Mouse (Mus musculus): ENCODE data around the gene Ofcc1. TPM values are rescaled to one million over a fixed set of nuclear protein-coding genes. Genes with fewer than 3 reads are reported as not detected.

The Ofcc1 gene
- polyA plus RNA-seq (2015; fragmentation: Nextera tagmentation; extraction: Ambion mirVana) = not detected in 2 replicates

DNA sequence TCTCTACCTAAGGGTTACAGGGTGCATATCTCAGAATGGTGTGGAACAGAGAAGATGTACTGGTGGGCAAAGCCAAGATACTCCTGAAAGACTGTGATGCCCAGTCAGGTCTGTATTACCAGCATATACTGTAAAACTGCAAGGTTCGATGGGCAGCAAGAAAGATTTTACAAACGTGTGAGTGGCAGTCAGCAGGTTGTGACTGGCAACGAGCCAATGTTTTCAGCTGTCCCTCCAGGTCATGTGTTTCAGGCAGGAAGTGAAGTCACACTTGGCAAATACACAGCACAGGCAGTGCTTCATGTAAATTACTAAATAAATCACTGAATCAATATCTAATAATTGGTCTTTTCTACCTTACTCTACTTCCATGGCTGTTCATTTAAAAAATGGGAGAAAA lies at the start of gene Ofcc1:
Ofcc1 (minus strand) TSS at position 163 of the 400 bp plus-strand sequence.
- Histone ChIP-seq H3K27me3 (ENCODE audit: insufficient read depth, low read length) (no peaks in the 10 kb centered on the region), H3K4me2 (ENCODE audit: low read length) (no peak within 1 kb of the TSS), H3K9me3 (replicated peaks; ENCODE audit: low read length) (no peaks in the 10 kb centered on the region), H3K36me3 (ENCODE audit: insufficient read depth, low read length) (no peaks in the 10 kb centered on the region), H3K9ac (ENCODE audit: low read depth, low read length) (no peak within 1 kb of the TSS), H3K4me3 (replicated peaks; ENCODE audit: low read depth, low read length) (no peak within 1 kb of the TSS), H3K27ac (no peak within 1 kb of the TSS), H3K4me1 (replicated peaks; ENCODE audit: insufficient read depth, low read length) (no peaks in the 10 kb centered on the region)
- no peak for TF ChIP-seq CTCF (IDR thresholded peaks at IDR 0.05; ENCODE audit: low read depth)
- WGBS = 37% methylated on average over 3 of the region's 3 CpGs
- peak; percentile 27 for DNase-seq (ENCODE audit: low spot score)
- no peak for ATAC-seq (replicated peaks; ENCODE audit: low FRiP score, low read depth)

DNA sequence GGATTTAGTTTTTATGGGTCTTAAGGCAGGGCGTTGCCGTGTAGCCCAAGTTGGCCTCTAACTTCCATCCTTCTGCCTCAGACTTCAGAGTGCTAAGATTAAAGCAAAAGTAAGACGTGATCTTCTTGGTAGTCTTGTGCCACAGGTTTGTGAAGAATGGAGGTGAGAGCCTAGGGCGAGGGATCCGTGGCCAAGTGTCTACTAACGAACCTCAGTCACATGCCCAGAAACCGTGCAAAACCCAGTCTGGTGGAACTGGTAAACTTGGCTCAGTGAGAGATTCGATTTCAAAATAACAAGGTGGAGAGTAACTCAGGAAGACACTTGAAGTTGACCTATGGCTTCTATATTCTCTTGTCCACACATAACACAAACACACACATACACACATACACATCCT lies 28.9 kb upstream of the Ofcc1 start:
- Histone ChIP-seq H3K4me1 (replicated peaks; ENCODE audit: insufficient read depth, low read length) (no peaks in the 10 kb centered on the region), H3K4me3 (replicated peaks; ENCODE audit: low read depth, low read length) (no peak overlapping the region), H3K27me3 (ENCODE audit: insufficient read depth, low read length) (no peaks in the 10 kb centered on the region), H3K4me2 (ENCODE audit: low read length) (no peak overlapping the region), H3K27ac (no peak overlapping the region), H3K9ac (ENCODE audit: low read depth, low read length) (no peak overlapping the region), H3K9me3 (replicated peaks; ENCODE audit: low read length) (no peaks in the 10 kb centered on the region), H3K36me3 (ENCODE audit: insufficient read depth, low read length) (no peaks in the 10 kb centered on the region)
- TF ChIP-seq CTCF (IDR thresholded peaks at IDR 0.05; ENCODE audit: low read depth) = no peak
- ATAC-seq (replicated peaks; ENCODE audit: low FRiP score, low read depth) (no peak), DNase-seq (ENCODE audit: low spot score) (no peak)
- 67% methylated on average over 8 of the region's 8 CpGs for WGBS

DNA sequence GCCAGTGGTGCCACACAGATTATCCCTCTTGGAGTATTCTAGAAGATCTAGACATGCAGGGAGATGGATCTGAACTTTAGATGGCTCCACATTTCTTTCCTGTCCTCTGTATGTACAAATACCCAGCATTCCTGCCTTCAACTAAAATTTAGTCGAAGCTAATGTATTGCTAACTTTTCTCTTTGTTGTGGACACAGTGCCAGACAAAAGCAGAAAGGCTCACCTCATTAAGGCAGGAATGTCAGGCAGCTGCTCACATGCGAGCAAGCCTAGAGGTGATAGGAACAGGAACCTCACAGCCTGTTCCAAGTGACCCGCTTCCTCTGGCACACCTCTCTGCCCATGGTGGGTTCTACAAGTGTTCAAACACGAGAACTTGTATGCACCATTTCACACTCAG lies 26.2 kb upstream of the Ofcc1 start:
- DNase-seq (ENCODE audit: low spot score) = no peak
- Histone ChIP-seq H3K36me3 (ENCODE audit: insufficient read depth, low read length) (no peaks in the 10 kb centered on the region), H3K4me1 (replicated peaks; ENCODE audit: insufficient read depth, low read length) (no peaks in the 10 kb centered on the region), H3K9me3 (replicated peaks; ENCODE audit: low read length) (no peaks in the 10 kb centered on the region), H3K4me3 (replicated peaks; ENCODE audit: low read depth, low read length) (no peak overlapping the region), H3K27ac (no peak overlapping the region), H3K27me3 (ENCODE audit: insufficient read depth, low read length) (no peaks in the 10 kb centered on the region), H3K9ac (ENCODE audit: low read depth, low read length) (no peak overlapping the region), H3K4me2 (ENCODE audit: low read length) (no peak overlapping the region)
- 48% methylated on average over 4 of the region's 4 CpGs for WGBS
- no peak for TF ChIP-seq CTCF (IDR thresholded peaks at IDR 0.05; ENCODE audit: low read depth)
- no peak for ATAC-seq (replicated peaks; ENCODE audit: low FRiP score, low read depth)

DNA sequence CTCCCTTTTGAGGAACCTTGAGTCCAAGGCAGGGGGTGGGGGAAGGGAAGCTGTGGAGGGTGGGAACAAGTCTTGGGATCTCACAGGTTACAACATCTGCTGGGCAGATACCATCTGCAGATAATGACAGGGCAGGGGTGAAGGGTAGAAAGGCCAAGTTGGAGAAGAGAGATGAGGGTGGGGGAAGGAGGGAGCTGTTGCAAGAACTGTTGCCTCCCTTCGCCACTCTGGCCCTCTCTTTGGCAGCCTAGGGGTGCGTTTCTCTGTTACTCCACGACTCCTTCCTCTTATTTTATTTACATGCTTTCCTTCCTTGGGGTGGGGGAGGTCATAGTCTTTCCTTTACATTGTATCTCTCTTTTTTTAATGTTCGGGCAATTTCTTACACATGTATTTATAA lies 23.7 kb upstream of the Ofcc1 start:
- ATAC-seq (replicated peaks; ENCODE audit: low FRiP score, low read depth) (no peak), DNase-seq (ENCODE audit: low spot score) (no peak)
- Histone ChIP-seq H3K9me3 (replicated peaks; ENCODE audit: low read length) (no peaks in the 10 kb centered on the region), H3K9ac (ENCODE audit: low read depth, low read length) (no peak overlapping the region), H3K4me3 (replicated peaks; ENCODE audit: low read depth, low read length) (no peak overlapping the region), H3K27me3 (ENCODE audit: insufficient read depth, low read length) (no peaks in the 10 kb centered on the region), H3K4me2 (ENCODE audit: low read length) (no peak overlapping the region), H3K36me3 (ENCODE audit: insufficient read depth, low read length) (no peaks in the 10 kb centered on the region), H3K4me1 (replicated peaks; ENCODE audit: insufficient read depth, low read length) (no peaks in the 10 kb centered on the region), H3K27ac (no peak overlapping the region)
- no peak for TF ChIP-seq CTCF (IDR thresholded peaks at IDR 0.05; ENCODE audit: low read depth)
- WGBS = 55% methylated on average over 4 of the region's 4 CpGs

DNA sequence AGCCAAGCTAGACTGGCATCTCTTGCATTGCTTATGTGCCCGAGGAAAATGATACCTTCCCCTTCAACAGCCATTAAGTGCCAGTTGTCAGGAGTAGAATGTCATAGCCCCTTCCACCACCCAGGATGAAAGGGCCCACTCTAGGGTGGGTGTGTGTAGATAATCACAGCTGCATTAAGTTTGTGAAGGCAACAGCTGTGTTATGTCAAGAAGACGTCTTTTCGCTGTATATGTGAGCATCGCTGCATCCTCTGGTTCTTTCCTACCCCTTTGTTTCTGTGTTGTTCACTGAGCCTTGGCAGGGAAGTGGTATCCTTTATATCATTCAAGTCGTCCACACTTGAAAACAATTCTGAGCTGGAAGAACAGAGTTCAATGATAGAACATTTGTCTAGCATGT lies 15.5 kb upstream of the Ofcc1 start:
- no peak for TF ChIP-seq CTCF (IDR thresholded peaks at IDR 0.05; ENCODE audit: low read depth)
- no peak overlapping the region for H3K4me2 ChIP-seq (ENCODE audit: low read length)
- ATAC-seq (replicated peaks; ENCODE audit: low FRiP score, low read depth) (no peak), DNase-seq (ENCODE audit: low spot score) (peak; percentile 65)
- no peaks in the 10 kb centered on the region for H3K27me3 ChIP-seq (ENCODE audit: insufficient read depth, low read length)
- no peaks in the 10 kb centered on the region for H3K36me3 ChIP-seq (ENCODE audit: insufficient read depth, low read length)
- no peak overlapping the region for H3K27ac ChIP-seq
- H3K9me3 ChIP-seq (replicated peaks; ENCODE audit: low read length) = no peaks in the 10 kb centered on the region
- WGBS = 29% methylated on average over 5 of the region's 5 CpGs
- H3K4me3 ChIP-seq (replicated peaks; ENCODE audit: low read depth, low read length) = no peak overlapping the region
- no peak overlapping the region for H3K9ac ChIP-seq (ENCODE audit: low read depth, low read length)
- H3K4me1 ChIP-seq (replicated peaks; ENCODE audit: insufficient read depth, low read length) = no peaks in the 10 kb centered on the region

DNA sequence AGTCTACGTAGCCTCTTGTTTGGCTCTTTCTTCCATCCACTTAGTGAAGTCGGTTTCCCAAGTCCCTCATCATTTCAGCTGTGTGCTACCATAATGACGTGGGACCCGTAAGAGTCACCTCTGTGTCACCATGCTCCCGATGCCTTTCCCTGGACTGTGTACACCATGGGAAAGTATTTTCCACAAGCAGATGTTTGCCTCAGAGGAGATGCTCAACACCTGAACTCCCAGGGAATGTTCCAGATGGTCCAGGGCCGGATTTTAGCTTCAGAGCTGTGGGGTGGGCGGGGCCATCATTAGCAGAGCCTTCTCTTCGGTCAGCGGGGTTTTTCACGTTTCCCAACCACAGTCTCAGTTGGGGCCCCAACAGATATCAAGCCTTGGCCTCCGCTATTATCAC lies 5.5 kb upstream of the Ofcc1 start:
- Histone ChIP-seq H3K4me3 (replicated peaks; ENCODE audit: low read depth, low read length) (no peak overlapping the region), H3K36me3 (ENCODE audit: insufficient read depth, low read length) (no peaks in the 10 kb centered on the region), H3K27me3 (ENCODE audit: insufficient read depth, low read length) (no peaks in the 10 kb centered on the region), H3K9me3 (replicated peaks; ENCODE audit: low read length) (no peaks in the 10 kb centered on the region), H3K27ac (no peak overlapping the region), H3K4me1 (replicated peaks; ENCODE audit: insufficient read depth, low read length) (no peaks in the 10 kb centered on the region), H3K4me2 (ENCODE audit: low read length) (no peak overlapping the region), H3K9ac (ENCODE audit: low read depth, low read length) (no peak overlapping the region)
- TF ChIP-seq CTCF (IDR thresholded peaks at IDR 0.05; ENCODE audit: low read depth) = no peak
- WGBS = 88% methylated on average over 11 of the region's 11 CpGs
- DNase-seq (ENCODE audit: low spot score) = no peak
- ATAC-seq (replicated peaks; ENCODE audit: low FRiP score, low read depth) = no peak

DNA sequence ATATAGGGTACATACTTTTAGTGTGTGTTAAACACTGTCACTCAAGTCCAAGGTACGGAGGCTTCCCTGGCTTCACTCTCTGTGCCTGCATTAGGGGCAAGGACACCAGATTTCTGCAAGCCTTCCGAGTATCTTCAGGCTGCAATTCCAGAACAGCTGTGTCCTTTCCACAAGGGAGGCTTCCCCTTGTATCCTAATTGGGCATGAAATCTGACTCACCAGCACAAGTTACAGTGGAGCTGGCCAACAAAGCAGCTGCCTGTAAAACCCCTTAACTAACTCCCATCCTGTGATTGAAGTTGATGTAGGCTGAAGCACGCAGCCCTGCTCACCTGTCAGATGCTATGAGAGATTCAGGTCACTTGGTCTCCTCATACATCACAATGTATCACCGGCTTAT lies 3.6 kb upstream of the Ofcc1 start:
- no peak overlapping the region for H3K27ac ChIP-seq

More for the DNA sequence above, 3.6 kb upstream of the Ofcc1 start:
- Histone ChIP-seq H3K4me2 (ENCODE audit: low read length) (no peak overlapping the region), H3K36me3 (ENCODE audit: insufficient read depth, low read length) (no peaks in the 10 kb centered on the region), H3K4me1 (replicated peaks; ENCODE audit: insufficient read depth, low read length) (no peaks in the 10 kb centered on the region), H3K9ac (ENCODE audit: low read depth, low read length) (no peak overlapping the region), H3K27me3 (ENCODE audit: insufficient read depth, low read length) (no peaks in the 10 kb centered on the region), H3K9me3 (replicated peaks; ENCODE audit: low read length) (no peaks in the 10 kb centered on the region), H3K4me3 (replicated peaks; ENCODE audit: low read depth, low read length) (no peak overlapping the region)
- no peak for TF ChIP-seq CTCF (IDR thresholded peaks at IDR 0.05; ENCODE audit: low read depth)
- 30% methylated on average over 4 of the region's 4 CpGs for WGBS
- DNase-seq (ENCODE audit: low spot score) (peak; percentile 67), ATAC-seq (replicated peaks; ENCODE audit: low FRiP score, low read depth) (no peak)

Data from kidney, postnatal 0 days (tissue).